Mouse (Mus musculus) ZHBTc4 (cell line): ENCODE measurements around the gene Gys1.
A peak's percentile ranks its signal among the peaks of the same experiment; 100 is the strongest.
"Not testable (repeated sequence)": the region's sequence is repeated elsewhere in the genome, so short reads cannot be mapped to it uniquely, and the experiment has no call there.

Experiments used
- DNase-seq: peaks from one replicate; pipeline ENCODE4 v3.0.0-alpha.2; 2011; ENCODE audit warnings: low read depth, low spot score

Gys1 gene

DNA sequence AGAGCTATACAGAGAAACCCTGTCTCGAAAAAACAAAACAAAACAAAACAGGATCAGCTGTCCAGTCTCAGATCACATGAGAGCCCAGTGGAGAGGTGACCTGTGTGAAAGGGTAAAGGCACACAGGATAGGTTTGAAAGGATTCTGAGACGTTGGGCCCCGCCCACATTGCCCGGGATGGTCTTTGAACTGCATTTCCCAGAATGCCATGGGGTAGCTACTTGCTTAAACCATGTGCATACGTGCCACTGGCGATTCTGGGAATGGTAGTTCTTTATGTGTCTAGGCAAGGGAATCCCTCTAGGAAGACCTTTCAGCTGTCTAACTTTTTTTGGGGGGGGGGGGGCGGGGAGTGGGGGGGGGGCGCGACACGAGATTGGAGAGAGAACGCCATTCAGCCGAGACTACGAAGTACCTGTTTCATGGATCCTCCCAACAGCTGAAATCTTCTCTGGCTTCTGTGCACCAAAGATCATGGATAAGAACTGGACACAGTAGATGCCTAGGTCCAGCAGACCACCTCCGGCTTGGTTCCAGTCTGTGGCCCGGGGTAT is 46.8 kb downstream of the Gys1 start, which contains the start of gene Tulp2:
Gene Tulp2 (plus strand): TSS at position 504 of the 554 bp plus-strand sequence.
- peak; percentile 94 for DNase-seq

GRCm38 (mm10) chr7:45482166-45482565 is 47.5 kb downstream of the Gys1 start:
- no peak for DNase-seq

DNA sequence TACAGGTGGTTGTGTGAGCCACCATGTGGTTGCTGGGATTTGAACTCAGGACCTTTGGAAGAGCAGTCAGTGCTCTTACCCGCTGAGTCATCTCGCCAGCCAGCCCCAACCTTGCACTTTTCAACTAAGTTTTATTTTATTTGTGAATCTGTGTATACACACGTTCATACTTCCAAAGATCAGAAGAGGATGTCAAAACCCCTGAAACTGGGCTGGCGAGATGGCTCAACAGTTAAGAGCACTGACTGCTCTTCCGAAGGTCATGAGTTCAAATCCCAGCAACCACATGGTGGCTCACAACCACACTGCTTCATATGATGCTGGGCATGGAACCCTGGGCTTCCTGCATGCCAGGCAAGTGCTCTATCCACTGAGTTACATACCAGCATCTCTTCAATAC is 50.3 kb downstream of the Gys1 start:
- DNase-seq = not testable (repeated sequence)

GRCm38 (mm10) chr7:45486158-45486557 is 51.5 kb downstream of the Gys1 start:
- DNase-seq = no peak

DNA sequence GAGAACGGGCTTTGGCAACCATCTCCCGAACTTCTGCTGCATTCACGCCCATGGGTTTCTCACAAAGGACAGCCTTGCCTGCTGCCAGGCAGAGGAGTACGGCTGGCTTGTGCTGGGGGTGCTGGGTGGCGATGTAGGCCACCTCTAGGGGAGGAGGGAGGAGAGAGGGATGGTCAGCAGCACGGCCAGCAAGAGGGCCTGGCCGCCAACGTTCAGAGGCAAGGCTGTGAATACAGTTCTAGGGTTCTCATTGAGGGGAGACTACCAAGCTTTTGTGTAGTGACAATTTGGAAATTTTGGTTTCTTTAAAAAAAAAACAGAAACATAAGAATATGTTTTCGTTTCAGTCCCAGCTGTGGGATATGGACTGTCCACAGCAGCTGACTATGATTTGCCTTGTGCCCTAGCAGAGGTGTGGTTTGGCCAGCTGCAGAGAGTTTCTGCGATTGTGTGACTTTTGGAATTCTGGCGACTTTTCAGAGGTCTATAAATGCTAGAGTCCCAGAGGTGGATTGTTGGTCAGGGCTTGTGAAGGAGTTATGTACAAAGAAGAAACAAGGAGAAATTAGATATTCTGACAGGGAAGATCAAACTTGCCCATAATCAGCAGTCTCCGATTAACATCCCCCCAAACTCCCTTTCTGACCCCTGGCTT is 52.2 kb downstream of the Gys1 start, which contains the start of gene Gm45808:
Gene Gm45808 (minus strand): TSS at position 51 of the 655 bp plus-strand sequence.
- DNase-seq = no peak

DNA sequence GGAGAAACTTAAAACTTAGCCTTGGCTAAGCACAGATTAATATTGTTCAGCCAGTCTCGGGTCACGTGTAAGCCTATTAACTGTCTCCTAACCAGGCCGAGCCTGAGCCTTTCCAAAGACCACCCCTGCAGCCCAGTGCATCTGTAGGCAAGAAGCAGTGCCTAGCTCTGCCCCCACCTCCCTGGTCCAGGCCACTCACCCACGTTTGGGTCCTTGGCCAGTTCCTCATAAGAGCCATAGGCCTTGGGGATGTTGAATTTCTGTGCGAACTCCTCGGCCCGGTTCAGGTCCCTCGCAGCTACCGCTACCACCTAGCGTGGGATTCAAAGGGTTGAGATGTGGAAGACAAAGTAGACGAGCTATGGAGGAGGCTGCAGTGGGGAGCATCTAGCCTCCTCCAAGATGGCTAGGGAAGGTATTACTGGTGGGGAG is 53.2 kb downstream of the Gys1 start:
- no peak for DNase-seq

- peak; percentile 61 for DNase-seq
Measured at GRCm38 (mm10) chr7:45488293-45489204, 53.9 kb downstream of the Gys1 start, which contains the start of gene Dhdh. TSS of gene Dhdh (minus strand) at chr7:45488805.

- DNase-seq = no peak
Measured at GRCm38 (mm10) chr7:45489578-45489977, 54.9 kb downstream of the Gys1 start.

- no peak for DNase-seq
Measured at GRCm38 (mm10) chr7:45490822-45491221, 56.2 kb downstream of the Gys1 start.

DNA sequence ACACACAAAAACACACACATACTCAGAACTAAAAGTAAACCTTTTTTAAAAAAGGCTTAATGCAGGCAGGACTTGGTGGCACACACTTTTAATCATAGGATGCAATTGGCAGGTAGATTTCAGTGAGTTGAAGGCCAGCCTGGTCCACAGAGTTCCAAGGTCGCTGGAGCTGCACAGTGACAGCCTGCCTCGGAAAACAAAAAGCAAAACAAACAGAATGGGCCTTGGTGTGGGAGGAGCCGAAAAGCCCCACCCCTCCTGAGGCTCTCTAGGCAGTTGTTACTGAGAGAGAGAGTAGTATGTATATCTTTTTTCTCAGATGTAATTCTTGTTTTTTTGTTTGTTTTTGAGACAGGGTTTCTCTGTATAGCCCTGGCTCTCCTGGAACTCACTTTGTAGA is 56.6 kb downstream of the Gys1 start:
- peak; percentile 36 for DNase-seq

DNA sequence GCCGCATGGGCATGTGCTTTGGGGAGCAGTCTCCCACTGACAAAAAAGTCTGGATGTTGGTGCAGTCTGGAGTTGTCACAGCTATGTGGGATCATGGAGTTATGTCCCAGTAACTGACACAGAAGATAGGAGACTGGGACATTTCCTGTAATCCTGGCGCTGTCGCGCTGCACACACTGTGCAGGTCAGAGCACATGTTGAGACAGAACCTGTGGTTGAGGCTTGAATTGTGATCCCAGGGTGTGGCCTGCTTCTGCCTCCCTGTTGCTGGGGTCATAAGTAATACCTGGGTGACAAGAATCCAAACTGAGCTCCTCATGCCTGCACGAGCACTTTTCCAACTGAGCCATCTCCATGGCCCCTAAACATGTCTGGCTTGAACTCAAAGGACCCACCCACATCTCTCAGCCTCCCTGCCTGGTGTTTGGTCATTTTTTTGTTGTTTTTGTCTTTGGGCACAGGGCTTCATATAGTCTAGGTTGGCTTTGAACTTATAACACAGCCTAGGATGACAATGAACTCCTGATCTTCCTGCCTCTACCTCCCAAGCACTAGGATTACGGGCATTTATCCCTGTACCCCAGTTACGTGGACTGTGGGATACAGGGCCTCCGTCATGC is 57.7 kb downstream of the Gys1 start:
- no peak for DNase-seq

GRCm38 (mm10) chr7:45492951-45493350 is 58.3 kb downstream of the Gys1 start:
- no peak for DNase-seq

- no peak for DNase-seq
Measured at GRCm38 (mm10) chr7:45494548-45494947, 59.9 kb downstream of the Gys1 start.

DNA sequence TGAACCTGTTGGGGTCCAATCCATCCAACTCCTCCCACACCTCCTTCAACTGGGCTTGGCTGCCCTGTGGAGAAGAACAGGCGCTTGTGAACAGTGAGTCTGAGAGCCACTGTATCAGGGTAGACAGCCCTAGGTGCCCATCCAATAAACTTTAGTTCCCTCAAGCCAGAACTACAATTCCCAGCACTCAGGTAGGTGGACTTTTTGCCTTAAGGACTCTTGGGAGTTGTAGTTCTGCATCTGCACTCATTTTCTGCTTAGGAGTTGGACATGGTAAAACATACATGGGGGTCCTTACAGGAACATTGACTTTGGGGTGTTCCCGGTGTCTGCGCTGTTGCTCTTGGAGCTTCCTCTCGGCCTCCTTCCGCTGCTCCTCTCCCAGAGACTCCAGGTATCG is 63.8 kb downstream of the Gys1 start:
- no peak for DNase-seq
